In the genomic region with DNA sequence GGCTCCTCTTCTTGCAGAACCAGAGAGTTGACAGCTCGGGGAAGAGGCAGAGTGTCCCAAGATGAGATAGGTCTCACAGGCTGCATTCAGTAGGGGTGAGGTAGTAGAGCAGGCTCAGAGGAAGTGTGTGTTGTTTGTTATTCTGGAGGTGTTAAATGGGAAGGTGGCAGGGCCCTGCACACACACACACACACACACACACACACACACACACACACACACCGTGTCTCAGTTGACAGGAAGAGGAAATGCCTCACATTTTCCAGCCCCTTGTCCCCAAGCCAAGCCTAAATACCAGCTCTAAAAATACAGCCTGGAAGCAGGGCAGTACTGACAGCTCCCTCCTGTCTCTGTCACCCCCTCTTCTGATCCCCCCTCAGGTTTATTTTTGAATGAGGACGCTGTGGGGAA, we compare ENCODE assay signal across 8 mouse cellular contexts.
A peak's percentile ranks its signal among the peaks of the same experiment; 100 is the strongest.
DNase-seq lines count a peak whose midpoint lies in the region; ATAC-seq lines count a peak whose summit lies in the region.
"Had no signal": no experiment of that assay in that cellular context is flagged by ENCODE, and none has a peak within 500 bp of the region (broad histone marks: within the 10 kb centered on the region; RNA-seq: fewer than 3 reads in every experiment).

No protein-coding gene starts in this region.

- no peaks in the 10 kb centered on the region for H3K27me3 ChIP-seq in embryonic facial prominence, embryonic 11.5 days (ENCODE audit: control insufficient read depth, insufficient read depth, low read length)
- no peaks in the 10 kb centered on the region for H3K27me3 ChIP-seq in lung, embryonic 15.5 days
- H3K27me3 ChIP-seq: liver, embryonic 13.5 days had no signal

- WGBS in embryonic facial prominence, embryonic 11.5 days: 43% methylated on average over 3 of the region's 3 CpGs
- 8% methylated on average over 3 of the region's 3 CpGs for WGBS in lung, embryonic 15.5 days

- no peaks in the 10 kb centered on the region for H3K36me3 ChIP-seq in embryonic facial prominence, embryonic 11.5 days (replicated peaks; ENCODE audit: control insufficient read depth, insufficient read depth, low read depth, low read length)
- no peaks in the 10 kb centered on the region for H3K36me3 ChIP-seq in lung, embryonic 15.5 days
- H3K36me3 ChIP-seq: liver, embryonic 13.5 days had no signal

- no peak overlapping the region for H3K4me2 ChIP-seq in embryonic facial prominence, embryonic 11.5 days (ENCODE audit: low read depth, low read length)
- no peak overlapping the region for H3K4me2 ChIP-seq in lung, embryonic 15.5 days
- H3K4me2 ChIP-seq: liver, embryonic 13.5 days had no signal

- H3K4me1 ChIP-seq in embryonic facial prominence, embryonic 11.5 days (ENCODE audit: control insufficient read depth, insufficient read depth, low read length): no peaks in the 10 kb centered on the region
- H3K4me1 ChIP-seq in lung, embryonic 15.5 days: peaks cover 13% of the 10 kb centered on the region
- H3K4me1 ChIP-seq: liver, embryonic 13.5 days had no signal

- no peak for ATAC-seq in embryonic facial prominence, embryonic 11.5 days (replicated peaks; ENCODE audit: insufficient number of reproducible peaks, low FRiP score, low TSS enrichment, low read depth)
- ATAC-seq in lung, embryonic 15.5 days (ENCODE audit: borderline replicate concordance, extremely low read depth, low FRiP score, low TSS enrichment): peak; percentile 50

- H3K4me3 ChIP-seq in embryonic facial prominence, embryonic 11.5 days (ENCODE audit: low read depth, low read length): no peak overlapping the region
- H3K4me3 ChIP-seq in lung, embryonic 15.5 days: no peak overlapping the region
- H3K4me3 ChIP-seq: liver, embryonic 13.5 days had no signal

- no peak overlapping the region for H3K27ac ChIP-seq in embryonic facial prominence, embryonic 11.5 days (replicated peaks; ENCODE audit: low read depth, low read length)
- H3K27ac ChIP-seq in lung, embryonic 15.5 days: no peak overlapping the region
- H3K27ac ChIP-seq: liver, embryonic 13.5 days had no signal

- H3K9me3 ChIP-seq in embryonic facial prominence, embryonic 11.5 days (replicated peaks; ENCODE audit: control insufficient read depth, low read length): no peaks in the 10 kb centered on the region
- H3K9me3 ChIP-seq in lung, embryonic 15.5 days: no peaks in the 10 kb centered on the region
- H3K9me3 ChIP-seq: liver, embryonic 13.5 days had no signal

- DNase-seq in embryonic facial prominence, embryonic 11.5 days (ENCODE audit: low spot score): peak; percentile 7
- DNase-seq in heart, adult 11 months: peak; percentile 93
- peak; percentile 45 for DNase-seq in kidney, adult 18-20 months
- no peak for DNase-seq in ovary, adult 18-20 months (ENCODE audit: low spot score)
- no peak for DNase-seq in layer of hippocampus, adult 11-12 months (ENCODE audit: low spot score)
- DNase-seq in right cerebral cortex, adult 2 months (ENCODE audit: low spot score in 2 of 2): no peak
- DNase-seq: liver, embryonic 13.5 days had no signal

- no peak overlapping the region for H3K9ac ChIP-seq in embryonic facial prominence, embryonic 11.5 days (replicated peaks; ENCODE audit: low read length)
- H3K9ac ChIP-seq in lung, embryonic 15.5 days: no peak overlapping the region
- H3K9ac ChIP-seq: liver, embryonic 13.5 days had no signal

Comparison
In these comparisons a context has a peak if more than half of its experiments do, and no peak if none do; other contexts are left out.
1. DNase-seq: peak in embryonic facial prominence, embryonic 11.5 days (single experiment), heart, adult 11 months (single experiment) and kidney, adult 18-20 months (single experiment); none in ovary, adult 18-20 months (single experiment), layer of hippocampus, adult 11-12 months (single experiment) and right cerebral cortex, adult 2 months (0 of 2).